Comparison of ENCODE assay signal across 10 mouse cellular contexts in the genomic region with DNA sequence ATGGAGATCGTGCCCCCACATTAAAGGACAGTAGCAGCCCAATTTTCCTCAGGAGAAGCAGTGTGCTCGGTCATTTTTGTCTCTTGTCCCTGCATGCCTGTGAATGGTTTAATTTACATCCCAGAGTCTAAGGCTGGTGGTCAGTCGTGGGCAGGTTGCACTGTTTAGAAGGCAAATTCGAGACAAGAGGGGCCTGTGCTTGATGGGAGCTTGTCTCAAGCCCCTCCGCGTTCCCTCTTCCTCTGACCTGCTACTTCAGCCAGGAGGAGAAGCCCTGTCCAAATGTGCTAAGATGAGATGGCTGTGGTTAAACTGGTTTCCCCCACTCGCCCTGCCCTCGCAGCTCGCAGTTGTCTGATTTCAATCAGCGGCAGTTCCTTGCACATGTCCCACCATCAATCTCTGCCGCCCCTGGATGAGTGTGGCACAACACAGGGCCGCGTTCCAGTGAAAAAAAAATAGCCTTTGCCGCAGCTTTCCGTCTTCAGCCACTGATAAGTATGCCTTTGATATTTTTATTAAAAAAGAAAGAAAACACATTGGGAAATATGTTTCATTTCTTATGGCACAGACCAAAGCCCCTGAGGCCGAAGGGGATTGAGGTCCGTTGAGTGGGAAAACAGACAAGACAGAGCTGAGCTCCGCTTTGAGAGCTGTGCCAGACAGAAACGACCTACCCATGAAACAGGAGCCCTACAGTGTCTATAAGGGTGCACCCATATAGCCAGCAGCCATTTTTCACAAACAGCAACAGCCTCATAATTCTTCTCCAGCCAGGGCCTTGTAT.
DNase-seq lines count a peak whose midpoint lies in the region; ATAC-seq and TF ChIP-seq lines count a peak whose summit lies in the region.
"Had no signal": no experiment of that assay in that cellular context is flagged by ENCODE, and none has a peak within 500 bp of the region (broad histone marks: within the 10 kb centered on the region; RNA-seq: fewer than 3 reads in every experiment).

No protein-coding gene starts in this region.

- H3K4me1 ChIP-seq in lung, postnatal 0 days (ENCODE audit: insufficient read depth, low read depth, low read length): no peaks in the 10 kb centered on the region
- H3K4me1 ChIP-seq in lung, adult 2 months (ENCODE audit: control insufficient read depth, insufficient read depth, low read length): no peaks in the 10 kb centered on the region
- H3K4me1 ChIP-seq in forebrain, embryonic 15.5 days: no peaks in the 10 kb centered on the region; the same call in 1 of the 2 replicates
- peaks cover 30% of the 10 kb centered on the region for H3K4me1 ChIP-seq in limb, embryonic 10.5 days

- 26% methylated on average over 19 of the region's 19 CpGs for WGBS in lung, postnatal 0 days
- WGBS in lung, adult 2 months: 39% methylated on average over 19 of the region's 19 CpGs
- WGBS in forebrain, embryonic 15.5 days: 77% methylated on average over 19 of the region's 19 CpGs
- 33% methylated on average over 19 of the region's 19 CpGs for WGBS in limb, embryonic 10.5 days

- no peak for TF ChIP-seq CTCF in lung, postnatal 0 days (IDR thresholded peaks at IDR 0.05)
- TF ChIP-seq CTCF in lung, adult 2 months (IDR thresholded peaks at IDR 0.05; ENCODE audit: insufficient read depth, low read length): no peak

- no peak overlapping the region for H3K27ac ChIP-seq in lung, postnatal 0 days (ENCODE audit: low read length)
- no peak overlapping the region for H3K27ac ChIP-seq in forebrain, embryonic 15.5 days (replicated peaks)
- peak overlapping the region; percentile 75 for H3K27ac ChIP-seq in limb, embryonic 10.5 days

- H3K9ac ChIP-seq in lung, postnatal 0 days (replicated peaks; ENCODE audit: low read depth): no peak overlapping the region
- no peak overlapping the region for H3K9ac ChIP-seq in forebrain, embryonic 15.5 days (replicated peaks)

- H3K27me3 ChIP-seq in lung, postnatal 0 days (replicated peaks; ENCODE audit: insufficient read depth, low read length): no peaks in the 10 kb centered on the region
- H3K27me3 ChIP-seq in forebrain, embryonic 15.5 days: no peaks in the 10 kb centered on the region
- no peaks in the 10 kb centered on the region for H3K27me3 ChIP-seq in limb, embryonic 10.5 days (ENCODE audit: low read depth, poor library complexity, severe bottlenecking)

- no peak overlapping the region for H3K4me3 ChIP-seq in lung, postnatal 0 days (ENCODE audit: low read depth, low read length)
- H3K4me3 ChIP-seq in lung, adult 2 months (replicated peaks; ENCODE audit: extremely low read depth, low read depth, low read length): no peak overlapping the region
- H3K4me3 ChIP-seq in forebrain, embryonic 15.5 days: no peak overlapping the region
- peak overlapping the region; percentile 30 for H3K4me3 ChIP-seq in limb, embryonic 10.5 days

- TF ChIP-seq POLR2A in lung, adult 2 months (IDR thresholded peaks at IDR 0.05; ENCODE audit: borderline replicate concordance, extremely low read depth, low read depth, low read length): no peak

- H3K9me3 ChIP-seq in lung, postnatal 0 days (ENCODE audit: low read length): no peaks in the 10 kb centered on the region
- H3K9me3 ChIP-seq in forebrain, embryonic 15.5 days: no peaks in the 10 kb centered on the region
- H3K9me3 ChIP-seq in limb, embryonic 10.5 days (replicated peaks): no peaks in the 10 kb centered on the region

- DNase-seq in lung, postnatal 0 days (ENCODE audit: low spot score): peak; percentile 7
- no peak for DNase-seq in lung, adult 2 months
- peak; percentile 63 for DNase-seq in limb, embryonic 10.5 days (ENCODE audit: low spot score)
- DNase-seq in skeletal muscle tissue, adult 2 months (ENCODE audit: low read depth, low spot score): peak; percentile 26
- DNase-seq in layer of hippocampus, postnatal 10 days (ENCODE audit: low spot score in 2 of 2): no peak
- DNase-seq in adrenal gland, postnatal 4 days (ENCODE audit: low spot score in 2 of 2): no peak
- DNase-seq: spleen, adult 18-20 months had no signal

- peak overlapping the region; percentile 35 for H3K4me2 ChIP-seq in lung, postnatal 0 days (replicated peaks; ENCODE audit: low read depth, low read length)
- peak overlapping the region; percentile 27 for H3K4me2 ChIP-seq in forebrain, embryonic 15.5 days (replicated peaks)

- ATAC-seq in lung, postnatal 0 days: no peak
- ATAC-seq in forebrain, embryonic 15.5 days (replicated peaks): no peak
- ATAC-seq in erythroid progenitor cell, adult 5-6 weeks (replicated peaks; ENCODE audit: low FRiP score, poor library complexity, severe bottlenecking): no peak
- ATAC-seq: intestine, embryonic 16.5 days had no signal

- no peaks in the 10 kb centered on the region for H3K36me3 ChIP-seq in lung, postnatal 0 days (ENCODE audit: insufficient read depth, low read length)
- no peaks in the 10 kb centered on the region for H3K36me3 ChIP-seq in forebrain, embryonic 15.5 days
- H3K36me3 ChIP-seq in limb, embryonic 10.5 days: no peaks in the 10 kb centered on the region

- no peak for TF ChIP-seq EP300 in lung, postnatal 0 days (IDR thresholded peaks at IDR 0.05)

Comparison
In these comparisons a context has a peak if more than half of its experiments do, and no peak if none do; other contexts are left out.
1. DNase-seq: peak in lung, postnatal 0 days (single experiment), limb, embryonic 10.5 days (single experiment) and skeletal muscle tissue, adult 2 months (single experiment); none in lung, adult 2 months (single experiment), layer of hippocampus, postnatal 10 days (0 of 2) and adrenal gland, postnatal 4 days (0 of 2).